Mouse (Mus musculus) neural tube, embryonic 15.5 days (tissue): ENCODE measurements around the gene Iffo1. TPM values are rescaled to one million over a fixed set of nuclear protein-coding genes. Genes with fewer than 3 reads are reported as not detected.
"Not testable (repeated sequence)": the region's sequence is repeated elsewhere in the genome, so short reads cannot be mapped to it uniquely, and the experiment has no call there.

Source experiments
- ATAC-seq: fragments of 200-750 bp; cut with Nextera tagmentation; 2 replicates; pipeline ENCODE4 v1.8.0; 2017; ENCODE audit warnings: mild to moderate bottlenecking, moderate TSS enrichment, moderate library complexity; ENCODE audit not compliant: low FRiP score
- H3K27ac ChIP-seq: fragments of 300-500 bp; sonication (generic); replicated peaks from 2 replicates; pipeline ENCODE4 v1.5.1; 2015; ENCODE audit warnings: mild to moderate bottlenecking, inconsistent platforms
- H3K27me3 ChIP-seq: fragments of 300-500 bp; sonication (generic); replicated peaks from 2 replicates; pipeline ENCODE4 v1.6.1; 2015; ENCODE audit warnings: inconsistent platforms
- H3K36me3 ChIP-seq: fragments of 300-500 bp; sonication (generic); 2 replicates; pipeline ENCODE4 v1.6.1; 2015; ENCODE audit warnings: inconsistent platforms
- H3K4me1 ChIP-seq: fragments of 300-500 bp; sonication (generic); 2 replicates; pipeline ENCODE4 v1.6.1; 2015; ENCODE audit warnings: inconsistent platforms
- H3K4me2 ChIP-seq: fragments of 300-500 bp; sonication (generic); 2 replicates; pipeline ENCODE4 v1.6.1; 2015; ENCODE audit warnings: inconsistent platforms, mild to moderate bottlenecking, moderate library complexity
- H3K4me3 ChIP-seq: fragments of 300-500 bp; sonication (generic); replicated peaks from 2 replicates; pipeline ENCODE4 v1.5.1; 2015; ENCODE audit warnings: mild to moderate bottlenecking, inconsistent platforms
- H3K9ac ChIP-seq: fragments of 300-500 bp; sonication (generic); replicated peaks from 2 replicates; pipeline ENCODE4 v1.6.1; 2015; ENCODE audit warnings: mild to moderate bottlenecking, inconsistent platforms
- H3K9me3 ChIP-seq: fragments of 300-500 bp; sonication (generic); replicated peaks from 2 replicates; pipeline ENCODE4 v1.6.1; 2016; ENCODE audit warnings: inconsistent platforms
- WGBS: fragments of 180-500 bp; shearing (Covaris S2); methylation state at CpG from one replicate; pipeline ENCODE4 v1.1.7; 2015; ENCODE audit warnings: mixed read lengths; 5-methylcytosine and 5-hydroxymethylcytosine counted together
- polyA plus RNA-seq: library from polyadenylated mRNA; unstranded; fragments of >200 nt; fragmentation: Nextera tagmentation; extraction: Ambion mirVana; gene quantifications from 2 replicates; pipeline ENCODE4 v1.2.1, GENCODE M21; 2015

Iffo1 gene
- polyA plus RNA-seq, 1 experiment from 2014 or later: 24.6 TPM

GRCm38 (mm10) chr6:125153682-125154081 is 8.6 kb downstream of the Iffo1 start:
- Histone ChIP-seq H3K27me3 (no peaks in the 10 kb centered on the region), H3K4me2 (no peak overlapping the region), H3K9me3 (no peaks in the 10 kb centered on the region), H3K9ac (no peak overlapping the region), H3K27ac (no peak overlapping the region), H3K4me1 (peaks cover 15% of the 10 kb centered on the region), H3K36me3 (peaks cover 52% of the 10 kb centered on the region), H3K4me3 (no peak overlapping the region)
- WGBS: 95% methylated on average over 4 of the region's 4 CpGs
- no peak for ATAC-seq

GRCm38 (mm10) chr6:125154550-125154949 is 9.5 kb downstream of the Iffo1 start:
- H3K36me3 ChIP-seq: peaks cover 60% of the 10 kb centered on the region
- H3K4me3 ChIP-seq: no peak overlapping the region
- H3K4me1 ChIP-seq: peaks cover 6% of the 10 kb centered on the region; the same call in 1 of the 2 replicates
- H3K4me2 ChIP-seq: no peak overlapping the region
- no peak overlapping the region for H3K27ac ChIP-seq
- no peaks in the 10 kb centered on the region for H3K27me3 ChIP-seq
- no peaks in the 10 kb centered on the region for H3K9me3 ChIP-seq
- 0 out of 2 replicates have a peak, but pooled peaks have one; percentile 18 for ATAC-seq
- H3K9ac ChIP-seq: no peak overlapping the region

GRCm38 (mm10) chr6:125155262-125155661 is 10.2 kb downstream of the Iffo1 start:
- Histone ChIP-seq H3K36me3 (peaks cover 64% of the 10 kb centered on the region), H3K27ac (no peak overlapping the region)
- no peak for ATAC-seq

GRCm38 (mm10) chr6:125156491-125156890 is 11.4 kb downstream of the Iffo1 start:
- H3K36me3 ChIP-seq: peaks cover 70% of the 10 kb centered on the region

More at GRCm38 (mm10) chr6:125155262-125155661, 10.2 kb downstream of the Iffo1 start:
- 91% methylated on average over 8 of the region's 8 CpGs for WGBS
- Histone ChIP-seq H3K9me3 (no peaks in the 10 kb centered on the region), H3K27me3 (no peaks in the 10 kb centered on the region), H3K4me2 (no peak overlapping the region), H3K9ac (no peak overlapping the region), H3K4me1 (0 out of 2 replicates have a peak, but pooled peaks cover 3% of the 10 kb centered on the region), H3K4me3 (no peak overlapping the region)

GRCm38 (mm10) chr6:125156903-125157614 is 12.0 kb downstream of the Iffo1 start:
- no peak overlapping the region for H3K27ac ChIP-seq
- H3K4me2 ChIP-seq: no peak overlapping the region
- H3K4me3 ChIP-seq: no peak overlapping the region
- H3K4me1 ChIP-seq: peaks cover 13% of the 10 kb centered on the region
- ATAC-seq: no peak
- no peak overlapping the region for H3K9ac ChIP-seq
- 14% methylated on average over 7 of the region's 7 CpGs for WGBS
- no peaks in the 10 kb centered on the region for H3K9me3 ChIP-seq
- H3K36me3 ChIP-seq: peaks cover 68% of the 10 kb centered on the region
- H3K27me3 ChIP-seq: no peaks in the 10 kb centered on the region

More at GRCm38 (mm10) chr6:125156491-125156890, 11.4 kb downstream of the Iffo1 start:
- 86% methylated on average over 3 of the region's 3 CpGs for WGBS
- Histone ChIP-seq H3K4me2 (no peak overlapping the region), H3K27me3 (no peaks in the 10 kb centered on the region), H3K4me3 (no peak overlapping the region), H3K4me1 (peaks cover 12% of the 10 kb centered on the region), H3K9ac (no peak overlapping the region), H3K27ac (no peak overlapping the region), H3K9me3 (no peaks in the 10 kb centered on the region)
- ATAC-seq: no peak

GRCm38 (mm10) chr6:125158944-125159492 is 14.0 kb downstream of the Iffo1 start:
- Histone ChIP-seq H3K9me3 (no peaks in the 10 kb centered on the region), H3K36me3 (peaks cover 61% of the 10 kb centered on the region), H3K4me2 (no peak overlapping the region), H3K27me3 (no peaks in the 10 kb centered on the region), H3K9ac (no peak overlapping the region), H3K4me3 (no peak overlapping the region), H3K27ac (no peak overlapping the region), H3K4me1 (peaks cover 28% of the 10 kb centered on the region)
- ATAC-seq: no peak
- 87% methylated on average over 15 of the region's 15 CpGs for WGBS

GRCm38 (mm10) chr6:125159773-125160557 is 14.9 kb downstream of the Iffo1 start:
- ATAC-seq: no peak
- Histone ChIP-seq H3K4me3 (no peak overlapping the region), H3K4me1 (peaks cover 35% of the 10 kb centered on the region), H3K9ac (no peak overlapping the region), H3K4me2 (no peak overlapping the region), H3K36me3 (peaks cover 61% of the 10 kb centered on the region), H3K27me3 (no peaks in the 10 kb centered on the region), H3K27ac (no peak overlapping the region), H3K9me3 (no peaks in the 10 kb centered on the region)
- 95% methylated on average over 7 of the region's 7 CpGs for WGBS

- H3K36me3 ChIP-seq: peaks cover 57% of the 10 kb centered on the region
- peaks cover 35% of the 10 kb centered on the region for H3K4me1 ChIP-seq
- H3K9me3 ChIP-seq: no peaks in the 10 kb centered on the region
- no peak for ATAC-seq
- 58% methylated on average over 10 of the region's 10 CpGs for WGBS
- no peak overlapping the region for H3K4me3 ChIP-seq
- H3K4me2 ChIP-seq: no peak overlapping the region
- no peak overlapping the region for H3K27ac ChIP-seq
- no peaks in the 10 kb centered on the region for H3K27me3 ChIP-seq
- H3K9ac ChIP-seq: no peak overlapping the region
These were observed 15.5 kb downstream of the Iffo1 start for GRCm38 (mm10) chr6:125160558-125160853.

GRCm38 (mm10) chr6:125160854-125161760 is 16.1 kb downstream of the Iffo1 start:
- no peak for ATAC-seq
- H3K4me1 ChIP-seq: peaks cover 39% of the 10 kb centered on the region
- peaks cover 51% of the 10 kb centered on the region for H3K36me3 ChIP-seq
- H3K9ac ChIP-seq: 0 out of 2 replicates have a peak overlapping the region, but pooled peaks have one; percentile 10
- 14% methylated on average over 22 of the region's 22 CpGs for WGBS
- no peaks in the 10 kb centered on the region for H3K9me3 ChIP-seq
- peak overlapping the region; percentile 37; the same call in 1 of the 2 replicates for H3K27ac ChIP-seq
- H3K27me3 ChIP-seq: no peaks in the 10 kb centered on the region
- 0 out of 2 replicates have a peak overlapping the region, but pooled peaks have one; percentile 9 for H3K4me2 ChIP-seq
- H3K4me3 ChIP-seq: no peak overlapping the region

- H3K9me3 ChIP-seq, H3K9ac ChIP-seq, H3K4me3 ChIP-seq, ATAC-seq, H3K27me3 ChIP-seq, H3K27ac ChIP-seq, H3K4me2 ChIP-seq: not testable (repeated sequence)
- 1% methylated on average over 4 of the region's 5 CpGs for WGBS
- H3K4me1 ChIP-seq: peaks cover 48% of the 10 kb centered on the region
- peaks cover 51% of the 10 kb centered on the region for H3K36me3 ChIP-seq
These were observed 16.9 kb downstream of the Iffo1 start for GRCm38 (mm10) chr6:125161971-125162370.
